Mouse (Mus musculus): ENCODE results near the gene Tbpl1. TPM values are rescaled to one million over a fixed set of nuclear protein-coding genes. Genes with fewer than 3 reads are reported as not detected.

Gene Tbpl1
- polyA plus RNA-seq (2014; fragmentation: Illumina TruSeq; extraction: RNeasy Lipid Tissue Mini Kit (QIAGEN cat#74804); ENCODE audit: low read depth, low replicate concordance): 74.5 TPM

GRCm38 (mm10) chr10:22731272-22732093 is at the start of gene Tbpl1:
Tbpl1 (minus strand) TSS chr10:22731938.

Other genes with a start within 250 kb of the Tbpl1 start
- 0.70 TPM for gene Slc2a12, start 86.9 kb downstream of the Tbpl1 start, polyA plus RNA-seq (2014; fragmentation: Illumina TruSeq; extraction: RNeasy Lipid Tissue Mini Kit (QIAGEN cat#74804); ENCODE audit: low read depth, low replicate concordance)
- 3.3 TPM for gene Tcf21, start 88.2 kb upstream of the Tbpl1 start, polyA plus RNA-seq (2014; fragmentation: Illumina TruSeq; extraction: RNeasy Lipid Tissue Mini Kit (QIAGEN cat#74804); ENCODE audit: low read depth, low replicate concordance)

Measured in adrenal gland, adult 10 weeks (tissue).